Mouse (Mus musculus) limb, embryonic 11.5 days (tissue): ENCODE results near the gene Tnni2. TPM values are rescaled to one million over a fixed set of nuclear protein-coding genes. Genes with fewer than 3 reads are reported as not detected.
A peak's percentile ranks its signal among the peaks of the same experiment; 100 is the strongest.

ENCODE experiments used
- ATAC-seq: fragments of 200-750 bp; cut with Nextera tagmentation; 2 replicates; pipeline ENCODE4 v1.8.0; 2017; ENCODE audit warnings: low read depth; ENCODE audit not compliant: insufficient number of reproducible peaks, low FRiP score, low TSS enrichment
- DNase-seq: peaks from one replicate; pipeline ENCODE4 v3.0.0-alpha.2; 2015; ENCODE audit warnings: low spot score
- H3K27ac ChIP-seq: fragments of 300-500 bp; sonication (generic); replicated peaks from 2 replicates; pipeline ENCODE4 v1.5.1; 2014; ENCODE audit warnings: low read depth, mild to moderate bottlenecking, low read length
- H3K27me3 ChIP-seq: fragments of 300-500 bp; sonication (generic); 2 replicates; pipeline ENCODE4 v1.6.1; 2014; ENCODE audit warnings: mild to moderate bottlenecking, low read length, mixed read lengths; ENCODE audit not compliant: control insufficient read depth, insufficient read depth
- H3K36me3 ChIP-seq: fragments of 300-500 bp; sonication (generic); 2 replicates; pipeline ENCODE4 v1.6.1; 2014; ENCODE audit warnings: mild to moderate bottlenecking, low read length, moderate library complexity, mixed read lengths; ENCODE audit not compliant: control insufficient read depth, insufficient read depth
- H3K4me1 ChIP-seq: fragments of 300-500 bp; sonication (generic); 2 replicates; pipeline ENCODE4 v1.6.1; 2014; ENCODE audit warnings: low read length, mixed read lengths; ENCODE audit not compliant: control insufficient read depth, insufficient read depth
- H3K4me2 ChIP-seq: fragments of 300-500 bp; sonication (generic); 2 replicates; pipeline ENCODE4 v1.6.1; 2014; ENCODE audit warnings: low read depth, mild to moderate bottlenecking, moderate library complexity; ENCODE audit not compliant: severe bottlenecking
- H3K4me3 ChIP-seq: fragments of 300-500 bp; sonication (generic); 2 replicates; pipeline ENCODE4 v1.5.1; 2014; ENCODE audit warnings: low read depth, low read length
- H3K9ac ChIP-seq: fragments of 300-500 bp; sonication (generic); 2 replicates; pipeline ENCODE4 v1.6.1; 2014; ENCODE audit warnings: mild to moderate bottlenecking, low read length
- H3K9me3 ChIP-seq: fragments of 300-500 bp; sonication (generic); 2 replicates; pipeline ENCODE4 v1.6.1; 2016; ENCODE audit warnings: low read length; ENCODE audit not compliant: control insufficient read depth
- WGBS: fragments of 180-500 bp; shearing (Covaris S2); extraction: QIAGEN DNeasy Blood & Tissue Kit; methylation state at CpG from one replicate; pipeline ENCODE4 v1.1.7; 2014; 5-methylcytosine and 5-hydroxymethylcytosine counted together
- polyA plus RNA-seq: library from polyadenylated mRNA; unstranded; fragments of >200 nt; fragmentation: Nextera tagmentation; extraction: Ambion mirVana; gene quantifications from 2 replicates; pipeline ENCODE4 v1.2.1, GENCODE M21; 2014

The Tnni2 gene
- polyA plus RNA-seq, 1 experiment from 2014 or later: 7.0 TPM

- Histone ChIP-seq H3K4me2 (no peak overlapping the region), H3K36me3 (no peaks in the 10 kb centered on the region), H3K9ac (no peak overlapping the region), H3K9me3 (no peaks in the 10 kb centered on the region), H3K4me3 (no peak overlapping the region), H3K4me1 (peaks cover 8% of the 10 kb centered on the region), H3K27ac (peak overlapping the region; percentile 63), H3K27me3 (no peaks in the 10 kb centered on the region)
- WGBS: 79% methylated on average over 5 of the region's 5 CpGs
- DNase-seq: no peak
- ATAC-seq: no peak
Measured at GRCm38 (mm10) chr7:142458676-142459298, 17.2 kb downstream of the Tnni2 start.

GRCm38 (mm10) chr7:142459299-142459691, 17.7 kb downstream of the Tnni2 start:
- Histone ChIP-seq H3K9ac (no peak overlapping the region), H3K4me2 (no peak overlapping the region), H3K27ac (peak overlapping the region; percentile 63; the same call in 1 of the 2 replicates), H3K36me3 (no peaks in the 10 kb centered on the region), H3K4me1 (peaks cover 8% of the 10 kb centered on the region), H3K9me3 (no peaks in the 10 kb centered on the region), H3K27me3 (no peaks in the 10 kb centered on the region), H3K4me3 (no peak overlapping the region)
- 83% methylated on average over 2 of the region's 2 CpGs for WGBS
- no peak for ATAC-seq
- DNase-seq: no peak

GRCm38 (mm10) chr7:142460636-142461077, 19.0 kb downstream of the Tnni2 start, which contains the start of gene Lsp1:
TSS of gene Lsp1 (plus strand) at chr7:142460809.
- 92% methylated on average over 7 of the region's 7 CpGs for WGBS
- Histone ChIP-seq H3K27me3 (no peaks in the 10 kb centered on the region), H3K4me2 (no peak within 1 kb of the TSS), H3K9me3 (no peaks in the 10 kb centered on the region), H3K4me3 (no peak within 1 kb of the TSS), H3K36me3 (no peaks in the 10 kb centered on the region), H3K27ac (no peak within 1 kb of the TSS), H3K4me1 (peaks cover 8% of the 10 kb centered on the region), H3K9ac (no peak within 1 kb of the TSS)
- DNase-seq: no peak
- ATAC-seq: no peak

- ATAC-seq (no peak), DNase-seq (no peak)
- WGBS: 94% methylated on average over 2 of the region's 2 CpGs
- no peak overlapping the region for H3K4me3 ChIP-seq
- no peak overlapping the region for H3K27ac ChIP-seq
- peaks cover 8% of the 10 kb centered on the region for H3K4me1 ChIP-seq
- no peak overlapping the region for H3K9ac ChIP-seq
- no peaks in the 10 kb centered on the region for H3K9me3 ChIP-seq
- H3K36me3 ChIP-seq: no peaks in the 10 kb centered on the region
- H3K4me2 ChIP-seq: no peak overlapping the region
- H3K27me3 ChIP-seq: no peaks in the 10 kb centered on the region
Measured at GRCm38 (mm10) chr7:142461446-142461845, 19.8 kb downstream of the Tnni2 start.

- Histone ChIP-seq H3K27ac (no peak overlapping the region), H3K27me3 (no peaks in the 10 kb centered on the region), H3K9me3 (no peaks in the 10 kb centered on the region), H3K4me2 (no peak overlapping the region), H3K4me1 (peaks cover 8% of the 10 kb centered on the region), H3K36me3 (no peaks in the 10 kb centered on the region), H3K9ac (no peak overlapping the region), H3K4me3 (no peak overlapping the region)
- no peak for DNase-seq
- no peak for ATAC-seq
- WGBS: 87% methylated on average over 6 of the region's 6 CpGs
Measured at GRCm38 (mm10) chr7:142462190-142462589, 20.6 kb downstream of the Tnni2 start.

- Histone ChIP-seq H3K4me3 (no peak overlapping the region), H3K9me3 (no peaks in the 10 kb centered on the region), H3K9ac (no peak overlapping the region), H3K27me3 (no peaks in the 10 kb centered on the region), H3K4me2 (no peak overlapping the region), H3K4me1 (peaks cover 7% of the 10 kb centered on the region), H3K27ac (no peak overlapping the region), H3K36me3 (no peaks in the 10 kb centered on the region)
- DNase-seq: no peak
- no peak for ATAC-seq
- 77% methylated on average over 4 of the region's 4 CpGs for WGBS
Measured at GRCm38 (mm10) chr7:142462594-142463078, 21.0 kb downstream of the Tnni2 start.

- WGBS: 80% methylated on average over 7 of the region's 7 CpGs
- H3K9me3 ChIP-seq: no peaks in the 10 kb centered on the region
- H3K36me3 ChIP-seq: no peaks in the 10 kb centered on the region
- H3K9ac ChIP-seq: no peak overlapping the region
- H3K4me3 ChIP-seq: no peak overlapping the region
- no peak overlapping the region for H3K4me2 ChIP-seq
- H3K27me3 ChIP-seq: no peaks in the 10 kb centered on the region
- DNase-seq (no peak), ATAC-seq (no peak)
- peaks cover 22% of the 10 kb centered on the region for H3K4me1 ChIP-seq
- H3K27ac ChIP-seq: no peak overlapping the region
Measured at GRCm38 (mm10) chr7:142470171-142470691, 28.6 kb downstream of the Tnni2 start.

GRCm38 (mm10) chr7:142470808-142471413, 29.3 kb downstream of the Tnni2 start:
- Histone ChIP-seq H3K9ac (no peak overlapping the region), H3K27me3 (no peaks in the 10 kb centered on the region), H3K27ac (0 out of 2 replicates have a peak overlapping the region, but pooled peaks have one; percentile 9), H3K4me1 (peaks cover 22% of the 10 kb centered on the region), H3K9me3 (no peaks in the 10 kb centered on the region), H3K4me3 (no peak overlapping the region), H3K36me3 (no peaks in the 10 kb centered on the region), H3K4me2 (no peak overlapping the region)
- WGBS: 18% methylated on average over 4 of the region's 4 CpGs
- ATAC-seq (peak; percentile 61; the same call in 1 of the 2 replicates), DNase-seq (peak; percentile 75)
